Mouse (Mus musculus) neural tube, embryonic 13.5 days (tissue): ENCODE results near the gene Fgf2. TPM values are rescaled to one million over a fixed set of nuclear protein-coding genes. Genes with fewer than 3 reads are reported as not detected.

Source experiments
- ATAC-seq: fragments of 200-750 bp; cut with Nextera tagmentation; 2 replicates; pipeline ENCODE4 v1.8.0; 2017; ENCODE audit warnings: low read depth, mild to moderate bottlenecking, moderate TSS enrichment, moderate library complexity
- H3K27ac ChIP-seq: fragments of 300-500 bp; sonication (generic); replicated peaks from 2 replicates; pipeline ENCODE4 v1.5.1; 2015; ENCODE audit warnings: moderate library complexity, mild to moderate bottlenecking, inconsistent platforms
- H3K27me3 ChIP-seq: fragments of 300-500 bp; sonication (generic); 2 replicates; pipeline ENCODE4 v1.6.1; 2015; ENCODE audit warnings: mild to moderate bottlenecking, inconsistent platforms
- H3K36me3 ChIP-seq: fragments of 300-500 bp; sonication (generic); 2 replicates; pipeline ENCODE4 v1.6.1; 2015; ENCODE audit warnings: mild to moderate bottlenecking, inconsistent platforms
- H3K4me1 ChIP-seq: fragments of 300-500 bp; sonication (generic); replicated peaks from 2 replicates; pipeline ENCODE4 v1.6.1; 2015; ENCODE audit warnings: inconsistent platforms
- H3K4me2 ChIP-seq: fragments of 300-500 bp; sonication (generic); 2 replicates; pipeline ENCODE4 v1.6.1; 2015; ENCODE audit warnings: inconsistent platforms, mild to moderate bottlenecking, moderate library complexity
- H3K4me3 ChIP-seq: fragments of 300-500 bp; sonication (generic); 2 replicates; pipeline ENCODE4 v1.5.1; 2015; ENCODE audit warnings: mild to moderate bottlenecking, inconsistent platforms
- H3K9ac ChIP-seq: fragments of 300-500 bp; sonication (generic); 2 replicates; pipeline ENCODE4 v1.6.1; 2015; ENCODE audit warnings: moderate library complexity, mild to moderate bottlenecking, inconsistent platforms
- H3K9me3 ChIP-seq: fragments of 300-500 bp; sonication (generic); 2 replicates; pipeline ENCODE4 v1.6.1; 2016; ENCODE audit warnings: inconsistent platforms
- WGBS: fragments of 180-500 bp; shearing (Covaris S2); methylation state at CpG from one replicate; pipeline ENCODE4 v1.1.7; 2015; 5-methylcytosine and 5-hydroxymethylcytosine counted together
- polyA plus RNA-seq: library from polyadenylated mRNA; unstranded; fragments of >200 nt; fragmentation: Nextera tagmentation; extraction: Ambion mirVana; gene quantifications from 2 replicates; pipeline ENCODE4 v1.2.1, GENCODE M21; 2015

Gene Fgf2
- polyA plus RNA-seq, 1 experiment from 2014 or later, result 0.88 TPM

GRCm38 (mm10) chr3:37365976-37366375 is 17.8 kb downstream of the Fgf2 start:
- H3K27me3 ChIP-seq, result no peaks in the 10 kb centered on the region
- ATAC-seq, result no peak
- H3K27ac ChIP-seq, result no peak overlapping the region
- no peaks in the 10 kb centered on the region for H3K36me3 ChIP-seq
- H3K9me3 ChIP-seq, result no peaks in the 10 kb centered on the region
- 53% methylated on average over 3 of the region's 3 CpGs for WGBS
- no peaks in the 10 kb centered on the region for H3K4me1 ChIP-seq
- no peak overlapping the region for H3K9ac ChIP-seq
- H3K4me2 ChIP-seq, result no peak overlapping the region
- H3K4me3 ChIP-seq, result no peak overlapping the region

GRCm38 (mm10) chr3:37366381-37367053 is 18.4 kb downstream of the Fgf2 start:
- Histone ChIP-seq H3K9me3 (no peaks in the 10 kb centered on the region), H3K4me1 (no peaks in the 10 kb centered on the region), H3K27me3 (no peaks in the 10 kb centered on the region), H3K4me2 (no peak overlapping the region), H3K9ac (no peak overlapping the region), H3K4me3 (no peak overlapping the region), H3K27ac (no peak overlapping the region), H3K36me3 (no peaks in the 10 kb centered on the region)
- 68% methylated on average over 4 of the region's 4 CpGs for WGBS
- no peak for ATAC-seq

GRCm38 (mm10) chr3:37370407-37370806 is 22.3 kb downstream of the Fgf2 start:
- 76% methylated on average over 4 of the region's 4 CpGs for WGBS
- Histone ChIP-seq H3K4me3 (no peak overlapping the region), H3K27ac (no peak overlapping the region), H3K4me2 (no peak overlapping the region), H3K4me1 (no peaks in the 10 kb centered on the region), H3K27me3 (no peaks in the 10 kb centered on the region), H3K9ac (no peak overlapping the region), H3K36me3 (no peaks in the 10 kb centered on the region), H3K9me3 (no peaks in the 10 kb centered on the region)
- ATAC-seq, result no peak

DNA sequence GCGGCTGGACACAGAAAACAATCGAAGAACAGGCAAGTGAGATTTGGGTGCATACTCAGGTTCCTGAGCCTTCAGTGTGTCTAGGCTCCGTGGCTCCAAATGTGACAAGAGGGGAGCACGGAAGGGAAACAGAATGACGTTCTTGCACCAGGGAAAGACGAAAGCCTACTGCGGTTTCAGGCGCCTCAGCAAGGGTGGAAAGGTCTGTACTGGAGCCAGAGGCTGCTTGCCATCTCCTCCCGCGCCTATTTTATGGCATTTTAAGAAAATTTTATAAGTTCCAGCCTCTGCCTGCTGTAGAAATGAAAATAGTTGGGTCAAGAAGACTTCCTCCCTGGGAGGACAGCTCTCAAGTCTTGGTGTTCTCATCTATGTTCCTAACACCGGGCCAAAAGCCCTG is 25.6 kb downstream of the Fgf2 start:
- no peaks in the 10 kb centered on the region for H3K9me3 ChIP-seq
- no peak overlapping the region for H3K27ac ChIP-seq
- WGBS, result 92% methylated on average over 11 of the region's 11 CpGs
- H3K27me3 ChIP-seq, result no peaks in the 10 kb centered on the region
- no peak overlapping the region for H3K4me2 ChIP-seq
- no peak overlapping the region for H3K4me3 ChIP-seq
- no peaks in the 10 kb centered on the region for H3K36me3 ChIP-seq
- 0 out of 2 replicates have a peak, but pooled peaks cover 7% of the 10 kb centered on the region for H3K4me1 ChIP-seq
- no peak overlapping the region for H3K9ac ChIP-seq
- no peak for ATAC-seq

GRCm38 (mm10) chr3:37377926-37378325 is 29.8 kb downstream of the Fgf2 start:
- H3K27ac ChIP-seq, result no peak overlapping the region
- no peak for ATAC-seq
- H3K9ac ChIP-seq, result no peak overlapping the region
- H3K4me1 ChIP-seq, result 0 out of 2 replicates have a peak, but pooled peaks cover 7% of the 10 kb centered on the region
- H3K4me2 ChIP-seq, result no peak overlapping the region
- no peaks in the 10 kb centered on the region for H3K36me3 ChIP-seq
- no peaks in the 10 kb centered on the region for H3K27me3 ChIP-seq
- 54% methylated on average over 6 of the region's 6 CpGs for WGBS
- no peaks in the 10 kb centered on the region for H3K9me3 ChIP-seq
- H3K4me3 ChIP-seq, result no peak overlapping the region

DNA sequence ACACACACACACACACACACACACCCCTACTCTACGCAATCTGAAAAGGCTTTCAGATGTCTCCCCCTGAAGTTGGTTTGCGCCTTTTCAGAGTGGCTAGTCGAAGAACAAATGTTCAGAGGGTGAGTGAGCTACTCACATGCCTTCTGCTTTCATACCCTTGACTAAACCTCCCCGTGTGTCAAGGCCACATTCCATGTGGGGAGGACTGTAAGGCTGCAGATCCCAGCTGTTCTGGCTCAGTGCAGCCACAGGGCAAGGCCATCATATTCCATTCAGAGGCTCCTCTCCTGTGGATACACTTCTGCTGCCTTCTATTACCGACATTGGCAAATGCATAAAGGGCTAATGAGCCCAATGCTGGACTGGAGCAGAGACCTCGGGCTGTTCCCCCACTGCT is 30.3 kb downstream of the Fgf2 start:
- no peak for ATAC-seq
- no peak overlapping the region for H3K4me3 ChIP-seq

DNA sequence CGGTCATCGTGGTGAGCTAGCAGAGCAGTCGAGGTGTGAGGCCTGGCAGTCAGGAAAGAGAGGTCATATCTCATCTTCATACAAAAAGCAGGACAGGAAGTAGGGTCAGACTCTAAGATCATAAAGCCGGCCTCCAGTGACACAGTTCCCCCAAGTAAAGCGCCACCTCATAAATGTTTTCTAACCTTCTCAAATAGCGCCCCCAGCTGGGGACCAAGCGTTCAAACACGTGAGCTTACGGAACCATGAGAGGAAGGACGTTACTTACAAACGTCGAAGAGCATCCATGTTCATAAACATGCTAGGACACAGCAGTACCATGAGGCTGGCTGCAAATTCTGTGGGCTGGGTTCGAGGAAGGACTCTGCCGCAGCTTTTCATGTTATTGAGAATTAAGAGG is 31.1 kb downstream of the Fgf2 start:
- no peak overlapping the region for H3K27ac ChIP-seq
- no peak overlapping the region for H3K4me3 ChIP-seq
- H3K9me3 ChIP-seq, result no peaks in the 10 kb centered on the region
- no peaks in the 10 kb centered on the region for H3K36me3 ChIP-seq
- no peak for ATAC-seq
- H3K27me3 ChIP-seq, result no peaks in the 10 kb centered on the region
- 83% methylated on average over 14 of the region's 14 CpGs for WGBS
- no peak overlapping the region for H3K4me2 ChIP-seq
- 0 out of 2 replicates have a peak, but pooled peaks cover 7% of the 10 kb centered on the region for H3K4me1 ChIP-seq
- H3K9ac ChIP-seq, result no peak overlapping the region

More for the DNA sequence above, 30.3 kb downstream of the Fgf2 start:
- Histone ChIP-seq H3K9ac (no peak overlapping the region), H3K27ac (no peak overlapping the region), H3K27me3 (no peaks in the 10 kb centered on the region), H3K36me3 (no peaks in the 10 kb centered on the region), H3K9me3 (no peaks in the 10 kb centered on the region), H3K4me1 (0 out of 2 replicates have a peak, but pooled peaks cover 7% of the 10 kb centered on the region), H3K4me2 (no peak overlapping the region)
- whole genome bisulfite sequencing, result 72% methylated on average over 6 of the region's 6 CpGs

GRCm38 (mm10) chr3:37379930-37380881 is 32.1 kb downstream of the Fgf2 start:
- Histone ChIP-seq H3K9me3 (no peaks in the 10 kb centered on the region), H3K4me2 (no peak overlapping the region), H3K27me3 (no peaks in the 10 kb centered on the region), H3K9ac (no peak overlapping the region), H3K36me3 (no peaks in the 10 kb centered on the region), H3K27ac (peak overlapping the region; percentile 56), H3K4me3 (no peak overlapping the region), H3K4me1 (0 out of 2 replicates have a peak, but pooled peaks cover 7% of the 10 kb centered on the region)
- ATAC-seq, result no peak
- 76% methylated on average over 18 of the region's 18 CpGs for WGBS

- Histone ChIP-seq H3K9me3 (no peaks in the 10 kb centered on the region), H3K9ac (no peak overlapping the region), H3K4me2 (no peak overlapping the region), H3K4me3 (no peak overlapping the region), H3K27me3 (no peaks in the 10 kb centered on the region), H3K36me3 (no peaks in the 10 kb centered on the region), H3K4me1 (0 out of 2 replicates have a peak, but pooled peaks cover 7% of the 10 kb centered on the region), H3K27ac (no peak overlapping the region)
- 62% methylated on average over 6 of the region's 6 CpGs for WGBS
- no peak for ATAC-seq
These were observed 33.3 kb downstream of the Fgf2 start for GRCm38 (mm10) chr3:37381457-37381856.

DNA sequence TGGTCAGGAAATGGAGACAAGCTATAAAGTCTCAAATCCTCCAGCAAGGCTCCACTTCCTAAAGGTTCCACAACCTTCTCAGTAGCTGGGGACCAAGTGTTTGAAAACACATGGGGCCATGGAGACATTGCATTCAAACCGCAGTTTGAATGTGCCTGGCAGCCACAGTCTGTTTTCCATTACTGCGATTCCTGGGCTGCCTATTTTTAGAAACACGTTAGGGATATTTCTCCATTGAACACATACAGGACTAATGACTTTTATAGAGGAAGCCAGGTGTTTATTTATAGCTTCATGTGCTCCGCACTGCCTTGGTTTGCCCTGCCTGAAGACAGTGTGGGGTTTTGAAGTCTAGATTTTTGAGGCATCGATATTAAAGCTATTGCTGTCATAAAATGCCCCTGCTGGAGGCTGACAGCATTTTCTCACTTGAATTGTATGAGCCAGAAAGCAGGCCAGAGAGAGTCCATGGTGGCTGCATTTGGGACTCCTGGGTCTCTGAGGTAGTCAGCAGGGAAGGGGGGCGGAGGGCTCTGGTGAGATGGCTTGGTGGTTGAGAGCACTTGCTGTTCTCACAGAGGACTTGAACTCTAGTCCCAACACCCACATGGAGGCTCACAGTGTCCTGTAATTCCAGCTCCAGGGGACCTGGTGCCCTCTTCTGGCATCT is 35.1 kb downstream of the Fgf2 start:
- Histone ChIP-seq H3K4me2 (no peak overlapping the region), H3K9ac (no peak overlapping the region), H3K27me3 (no peaks in the 10 kb centered on the region), H3K36me3 (no peaks in the 10 kb centered on the region), H3K4me3 (no peak overlapping the region), H3K4me1 (no peaks in the 10 kb centered on the region), H3K9me3 (no peaks in the 10 kb centered on the region), H3K27ac (no peak overlapping the region)
- 75% methylated on average over 6 of the region's 6 CpGs for WGBS
- ATAC-seq, result no peak

DNA sequence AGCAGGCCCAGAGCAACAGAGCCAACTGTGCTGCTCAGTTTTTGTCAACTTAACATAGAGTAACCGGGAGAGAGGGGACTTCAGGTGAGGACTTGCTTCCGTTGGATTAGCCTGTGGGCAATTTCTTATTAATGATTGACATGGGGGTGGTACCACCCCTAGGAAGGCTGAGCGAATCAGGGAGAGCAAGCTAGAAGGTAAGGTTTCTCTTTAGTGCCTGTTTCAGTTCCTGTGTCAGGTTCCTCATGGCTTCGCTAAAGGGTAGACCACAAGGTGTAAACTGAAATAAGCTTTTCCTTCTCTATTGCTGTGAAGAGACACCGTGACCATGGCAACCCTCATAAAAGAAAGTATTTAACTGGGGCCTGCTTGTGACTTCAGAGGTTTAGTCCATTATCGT is 39.2 kb downstream of the Fgf2 start:
- 93% methylated on average over 6 of the region's 6 CpGs for WGBS
- Histone ChIP-seq H3K4me1 (no peaks in the 10 kb centered on the region), H3K27me3 (no peaks in the 10 kb centered on the region), H3K9ac (no peak overlapping the region), H3K4me3 (no peak overlapping the region), H3K4me2 (no peak overlapping the region), H3K27ac (no peak overlapping the region), H3K9me3 (no peaks in the 10 kb centered on the region), H3K36me3 (no peaks in the 10 kb centered on the region)
- no peak for ATAC-seq
